Mouse (Mus musculus) forebrain, embryonic 15.5 days (tissue): ENCODE measurements at regions not wholly inside any gene's neighbourhood (a gene's known extent, or its start where the extent isn't known, plus 50 kb on each side); places are given as distances from the start of the nearest gene placed in this dataset.

Experiments used
- ATAC-seq: fragments of 200-750 bp; cut with Nextera tagmentation; replicated peaks from 2 replicates; pipeline ENCODE4 v1.8.0; 2017; ENCODE audit warnings: mild to moderate bottlenecking, moderate TSS enrichment, moderate library complexity
- H3K27ac ChIP-seq: fragments of 300-500 bp; sonication (generic); replicated peaks from 2 replicates; pipeline ENCODE4 v1.5.1; 2015; ENCODE audit warnings: mild to moderate bottlenecking, inconsistent platforms
- H3K27me3 ChIP-seq: fragments of 300-500 bp; sonication (generic); 2 replicates; pipeline ENCODE4 v1.6.1; 2015; ENCODE audit warnings: inconsistent platforms
- H3K36me3 ChIP-seq: fragments of 300-500 bp; sonication (generic); 2 replicates; pipeline ENCODE4 v1.6.1; 2015; ENCODE audit warnings: mild to moderate bottlenecking, inconsistent platforms
- H3K4me1 ChIP-seq: fragments of 300-500 bp; sonication (generic); 2 replicates; pipeline ENCODE4 v1.6.1; 2015; ENCODE audit warnings: inconsistent platforms
- H3K4me2 ChIP-seq: fragments of 300-500 bp; sonication (generic); replicated peaks from 2 replicates; pipeline ENCODE4 v1.6.1; 2015; ENCODE audit warnings: mild to moderate bottlenecking, inconsistent platforms
- H3K4me3 ChIP-seq: fragments of 300-500 bp; sonication (generic); 2 replicates; pipeline ENCODE4 v1.5.1; 2015; ENCODE audit warnings: mild to moderate bottlenecking, inconsistent platforms
- H3K9ac ChIP-seq: fragments of 300-500 bp; sonication (generic); replicated peaks from 2 replicates; pipeline ENCODE4 v1.6.1; 2015; ENCODE audit warnings: mild to moderate bottlenecking, inconsistent platforms
- H3K9me3 ChIP-seq: fragments of 300-500 bp; sonication (generic); 2 replicates; pipeline ENCODE4 v1.6.1; 2016; ENCODE audit warnings: inconsistent platforms
- WGBS: fragments of 180-500 bp; shearing (Covaris S2); methylation state at CpG from one replicate; pipeline ENCODE4 v1.1.7; 2015; ENCODE audit warnings: mixed read lengths; 5-methylcytosine and 5-hydroxymethylcytosine counted together

- Histone ChIP-seq H3K27me3 (no peaks in the 10 kb centered on the region), H3K9me3 (no peaks in the 10 kb centered on the region), H3K36me3 (no peaks in the 10 kb centered on the region), H3K4me2 (no peak overlapping the region), H3K4me3 (no peak overlapping the region), H3K27ac (no peak overlapping the region), H3K4me1 (no peaks in the 10 kb centered on the region), H3K9ac (no peak overlapping the region)
- WGBS = 57% methylated on average over 11 of the region's 11 CpGs
- ATAC-seq = no peak
Measured at GRCm38 (mm10) chr1:183763864-183764726, 249.0 kb upstream of the Dusp10 start.

- no peak overlapping the region for H3K4me2 ChIP-seq
- no peak overlapping the region for H3K27ac ChIP-seq
- no peaks in the 10 kb centered on the region for H3K4me1 ChIP-seq
- H3K36me3 ChIP-seq = no peaks in the 10 kb centered on the region
- H3K4me3 ChIP-seq = no peak overlapping the region
- ATAC-seq = no peak
- WGBS = 95% methylated on average over 6 of the region's 6 CpGs
- no peaks in the 10 kb centered on the region for H3K27me3 ChIP-seq
- H3K9me3 ChIP-seq = no peaks in the 10 kb centered on the region
- no peak overlapping the region for H3K9ac ChIP-seq
Measured at GRCm38 (mm10) chr1:183772844-183773243, 240.3 kb upstream of the Dusp10 start.

- no peak overlapping the region for H3K27ac ChIP-seq
- H3K4me2 ChIP-seq = no peak overlapping the region
- WGBS = 96% methylated on average over 9 of the region's 9 CpGs
- no peaks in the 10 kb centered on the region for H3K27me3 ChIP-seq
- no peak overlapping the region for H3K9ac ChIP-seq
- no peak overlapping the region for H3K4me3 ChIP-seq
- ATAC-seq = no peak
- H3K36me3 ChIP-seq = no peaks in the 10 kb centered on the region
- H3K9me3 ChIP-seq = no peaks in the 10 kb centered on the region
- H3K4me1 ChIP-seq = 0 out of 2 replicates have a peak, but pooled peaks cover 2% of the 10 kb centered on the region
Measured at GRCm38 (mm10) chr1:183780180-183780579, 232.9 kb upstream of the Dusp10 start.

GRCm38 (mm10) chr1:183780779-183781178 is 232.3 kb upstream of the Dusp10 start:
- H3K9me3 ChIP-seq = no peaks in the 10 kb centered on the region
- no peaks in the 10 kb centered on the region for H3K36me3 ChIP-seq
- H3K27ac ChIP-seq = 0 out of 2 replicates have a peak overlapping the region, but pooled peaks have one; percentile 5
- 43% methylated on average over 4 of the region's 4 CpGs for WGBS
- no peak; the same call in 1 of the 2 replicates for ATAC-seq
- H3K4me1 ChIP-seq = 0 out of 2 replicates have a peak, but pooled peaks cover 2% of the 10 kb centered on the region
- H3K9ac ChIP-seq = no peak overlapping the region
- H3K4me3 ChIP-seq = no peak overlapping the region
- no peak overlapping the region for H3K4me2 ChIP-seq
- H3K27me3 ChIP-seq = no peaks in the 10 kb centered on the region

- Histone ChIP-seq H3K4me3 (no peak overlapping the region), H3K36me3 (no peaks in the 10 kb centered on the region), H3K4me1 (0 out of 2 replicates have a peak, but pooled peaks cover 2% of the 10 kb centered on the region), H3K9ac (no peak overlapping the region), H3K27ac (no peak overlapping the region), H3K4me2 (no peak overlapping the region), H3K9me3 (no peaks in the 10 kb centered on the region), H3K27me3 (no peaks in the 10 kb centered on the region)
- WGBS = 37% methylated on average over 8 of the region's 8 CpGs
- peak; percentile 51; the same call in 1 of the 2 replicates for ATAC-seq
Measured at GRCm38 (mm10) chr1:183783440-183784130, 229.5 kb upstream of the Dusp10 start.

- H3K9ac ChIP-seq = no peak overlapping the region
- 74% methylated on average over 7 of the region's 7 CpGs for WGBS
- H3K4me2 ChIP-seq = no peak overlapping the region
- H3K4me3 ChIP-seq = no peak overlapping the region
- 0 out of 2 replicates have a peak, but pooled peaks cover 4% of the 10 kb centered on the region for H3K9me3 ChIP-seq
- no peak overlapping the region for H3K27ac ChIP-seq
- H3K4me1 ChIP-seq = 0 out of 2 replicates have a peak, but pooled peaks cover 4% of the 10 kb centered on the region
- ATAC-seq = no peak
- H3K36me3 ChIP-seq = no peaks in the 10 kb centered on the region
- H3K27me3 ChIP-seq = no peaks in the 10 kb centered on the region
Measured at GRCm38 (mm10) chr1:183792230-183792813, 220.8 kb upstream of the Dusp10 start.

GRCm38 (mm10) chr1:183793324-183793723 is 219.8 kb upstream of the Dusp10 start:
- H3K27me3 ChIP-seq = no peaks in the 10 kb centered on the region
- H3K9ac ChIP-seq = no peak overlapping the region
- no peak overlapping the region for H3K27ac ChIP-seq
- no peak overlapping the region for H3K4me3 ChIP-seq
- no peak overlapping the region for H3K4me2 ChIP-seq
- 0 out of 2 replicates have a peak, but pooled peaks cover 4% of the 10 kb centered on the region for H3K9me3 ChIP-seq
- no peak for ATAC-seq
- H3K4me1 ChIP-seq = 0 out of 2 replicates have a peak, but pooled peaks cover 4% of the 10 kb centered on the region
- H3K36me3 ChIP-seq = no peaks in the 10 kb centered on the region
- WGBS = 94% methylated on average over 4 of the region's 4 CpGs

- WGBS = 51% methylated on average over 8 of the region's 8 CpGs
Measured at GRCm38 (mm10) chr1:183793913-183794445, 219.1 kb upstream of the Dusp10 start.

GRCm38 (mm10) chr1:183802351-183802750 is 210.8 kb upstream of the Dusp10 start:
- Histone ChIP-seq H3K27ac (no peak overlapping the region), H3K36me3 (no peaks in the 10 kb centered on the region), H3K27me3 (no peaks in the 10 kb centered on the region), H3K9me3 (no peaks in the 10 kb centered on the region), H3K4me1 (no peaks in the 10 kb centered on the region), H3K4me3 (no peak overlapping the region), H3K4me2 (no peak overlapping the region), H3K9ac (no peak overlapping the region)
- no peak for ATAC-seq
- WGBS = 84% methylated on average over 4 of the region's 4 CpGs

More at GRCm38 (mm10) chr1:183793913-183794445, 219.1 kb upstream of the Dusp10 start:
- 0 out of 2 replicates have a peak, but pooled peaks cover 4% of the 10 kb centered on the region for H3K9me3 ChIP-seq
- no peak overlapping the region for H3K4me2 ChIP-seq
- ATAC-seq = 0 out of 2 replicates have a peak, but pooled peaks have one; percentile 35
- no peaks in the 10 kb centered on the region for H3K27me3 ChIP-seq
- 0 out of 2 replicates have a peak, but pooled peaks cover 4% of the 10 kb centered on the region for H3K4me1 ChIP-seq
- peak overlapping the region; percentile 14; the same call in 1 of the 2 replicates for H3K27ac ChIP-seq
- no peak overlapping the region for H3K4me3 ChIP-seq
- no peak overlapping the region for H3K9ac ChIP-seq
- H3K36me3 ChIP-seq = no peaks in the 10 kb centered on the region

GRCm38 (mm10) chr1:183803357-183803756 is 209.7 kb upstream of the Dusp10 start:
- Histone ChIP-seq H3K9ac (no peak overlapping the region), H3K27ac (no peak overlapping the region), H3K27me3 (no peaks in the 10 kb centered on the region), H3K9me3 (no peaks in the 10 kb centered on the region), H3K4me3 (no peak overlapping the region), H3K4me2 (no peak overlapping the region), H3K4me1 (no peaks in the 10 kb centered on the region), H3K36me3 (no peaks in the 10 kb centered on the region)
- ATAC-seq = no peak
- 87% methylated on average over 5 of the region's 5 CpGs for WGBS

GRCm38 (mm10) chr1:183803826-183804225 is 209.3 kb upstream of the Dusp10 start:
- no peak overlapping the region for H3K4me2 ChIP-seq
- H3K27me3 ChIP-seq = no peaks in the 10 kb centered on the region
- no peaks in the 10 kb centered on the region for H3K36me3 ChIP-seq
- H3K4me3 ChIP-seq = no peak overlapping the region
- no peak overlapping the region for H3K27ac ChIP-seq
- WGBS = 90% methylated on average over 1 of the region's 1 CpGs
- H3K9ac ChIP-seq = no peak overlapping the region
- H3K9me3 ChIP-seq = no peaks in the 10 kb centered on the region
- no peaks in the 10 kb centered on the region for H3K4me1 ChIP-seq
- no peak for ATAC-seq
